Mouse (Mus musculus) embryonic fibroblast, embryonic 13.5 days (primary cell): ENCODE measurements at regions not wholly inside any gene's neighbourhood (a gene's known extent, or its start where the extent isn't known, plus 50 kb on each side); places are given as distances from the start of the nearest gene placed in this dataset.

ENCODE experiments used
- CTCF ChIP-seq: IDR thresholded peaks from 2 replicates; pipeline ENCODE4 v1.5.1; 2011; ENCODE audit warnings: mild to moderate bottlenecking, control low read depth, low read length, moderate library complexity, borderline replicate concordance; ENCODE audit not compliant: insufficient read depth
- POLR2A ChIP-seq: IDR thresholded peaks from 2 replicates; pipeline ENCODE4 v1.6.1; 2011; ENCODE audit warnings: low read depth, mild to moderate bottlenecking, control low read depth, low read length, moderate library complexity

GRCm38 (mm10) chr10:8969016-8969415 lies 83.1 kb upstream of the Sash1 start:
- no peak for TF ChIP-seq CTCF
- no peak for TF ChIP-seq POLR2A
